Mouse (Mus musculus): ENCODE data around the gene Sall2.
"Not testable (repeated sequence)": the region's sequence is repeated elsewhere in the genome, so short reads cannot be mapped to it uniquely, and the experiment has no call there.

Sall2 gene

DNA sequence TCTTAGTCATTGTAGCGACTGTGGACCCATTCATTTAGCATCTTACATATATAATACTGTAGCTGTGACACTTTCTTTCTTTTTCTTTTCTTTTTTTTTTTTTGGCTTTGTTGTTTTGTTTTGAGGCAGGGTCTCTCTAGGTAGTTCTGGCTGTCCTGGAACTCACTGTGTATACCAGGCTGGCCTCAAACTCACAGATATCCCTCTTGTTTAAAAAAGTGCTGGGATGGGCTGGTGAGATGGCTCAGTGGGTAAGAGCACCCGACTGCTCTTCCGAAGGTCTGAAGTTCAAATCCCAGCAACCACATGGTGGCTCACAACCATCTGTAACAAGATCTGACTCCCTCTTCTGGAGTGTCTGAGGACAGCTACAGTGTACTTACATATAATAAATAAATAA lies 25.0 kb downstream of the Sall2 start:
- DNase-seq (ENCODE audit: low spot score in 2 of 2): not testable (repeated sequence)

DNA sequence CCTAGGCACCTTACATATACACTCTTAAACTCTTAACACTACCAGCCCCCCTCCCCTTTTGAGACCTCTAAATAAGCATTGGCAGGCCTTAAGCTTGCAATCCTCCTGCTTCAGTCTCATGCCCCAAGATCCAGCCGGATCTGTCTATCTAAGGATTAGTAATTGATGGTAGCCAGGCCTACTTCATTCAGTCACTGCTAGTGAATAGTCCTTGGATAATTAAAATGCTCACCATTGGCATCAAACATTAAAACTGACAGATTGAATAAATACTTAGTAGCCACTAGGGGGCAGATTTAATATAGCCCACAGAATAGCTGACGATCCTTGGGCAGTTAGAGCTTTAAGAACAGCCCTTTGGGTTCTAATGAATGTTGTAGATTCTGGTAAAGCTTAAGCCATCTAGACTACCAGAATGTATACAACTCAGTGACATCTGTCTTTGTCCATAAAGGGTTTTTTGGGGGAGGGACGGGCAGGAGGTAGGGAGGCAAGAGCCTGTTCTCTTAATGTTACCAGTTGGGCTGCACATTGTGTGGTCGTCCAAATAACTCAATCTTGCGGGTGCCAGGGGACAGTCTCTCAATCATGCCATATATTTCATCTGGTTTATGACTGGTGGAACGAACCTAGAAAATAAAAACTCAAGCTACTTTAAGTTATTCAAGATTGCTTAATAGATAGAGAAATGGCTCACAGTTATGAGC lies 32.9 kb downstream of the Sall2 start:
- DNase-seq (ENCODE audit: low spot score in 2 of 2): no peak

GRCm38 (mm10) chr14:52284191-52284590 lies 44.4 kb downstream of the Sall2 start:
- no peak for DNase-seq (ENCODE audit: low spot score in 2 of 2)

- no peak for DNase-seq (ENCODE audit: low spot score in 2 of 2)
Observed at GRCm38 (mm10) chr14:52283629-52284028, 44.9 kb downstream of the Sall2 start.

DNA sequence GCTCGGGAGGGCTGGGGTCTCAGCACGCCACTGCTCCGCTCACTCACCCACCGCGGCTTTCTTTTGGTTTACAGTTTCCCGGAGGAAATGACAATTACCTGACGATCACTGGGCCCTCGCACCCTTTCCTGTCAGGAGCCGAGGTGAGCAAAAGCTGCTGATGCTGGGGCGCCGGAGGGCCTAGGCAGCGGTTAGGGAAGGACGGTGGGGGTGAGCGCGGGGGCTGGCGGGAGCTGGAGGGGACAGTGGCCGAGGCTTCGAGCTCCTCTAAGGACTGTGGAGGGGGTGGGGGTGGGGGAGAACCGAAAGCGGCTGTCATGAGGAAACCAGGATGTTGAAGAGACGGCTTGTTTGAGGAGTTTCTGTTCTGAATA lies 48.8 kb downstream of the Sall2 start:
- DNase-seq (ENCODE audit: low spot score in 2 of 2): no peak

- peak; percentile 97 to 99 for DNase-seq (ENCODE audit: low spot score in 2 of 2)
Observed at GRCm38 (mm10) chr14:52278932-52279746, 49.4 kb downstream of the Sall2 start, which contains the start of the genes Tox4 and Rab2b. TSS of gene Tox4 (plus strand) at chr14:52279146. TSS of gene Rab2b (minus strand) at chr14:52279545.

- no peak for DNase-seq (ENCODE audit: low spot score in 2 of 2)
Observed at GRCm38 (mm10) chr14:52277210-52277609, 51.4 kb downstream of the Sall2 start.

DNA sequence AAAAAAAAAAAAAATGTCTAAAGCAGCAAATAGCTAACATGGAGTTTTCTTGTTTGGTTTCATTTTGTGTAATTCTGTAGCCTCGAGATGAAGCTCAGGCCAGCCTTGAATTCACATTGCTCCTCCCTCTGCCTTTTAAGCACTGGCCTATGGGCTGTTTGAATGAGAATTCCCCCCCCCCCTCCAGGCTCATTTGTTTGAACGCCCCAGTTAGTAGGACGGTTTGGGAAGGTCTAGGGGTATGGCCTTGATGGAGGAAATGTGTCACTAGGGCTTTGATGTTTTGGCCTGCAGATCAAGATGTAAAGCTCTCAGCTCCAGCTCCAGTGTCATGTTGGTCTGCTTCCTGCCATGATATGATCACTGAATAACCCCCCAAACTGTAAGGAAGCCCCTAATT lies 55.8 kb downstream of the Sall2 start:
- DNase-seq (ENCODE audit: low spot score in 2 of 2): no peak
